Mouse (Mus musculus) T-helper 17 cell (primary cell): ENCODE results near the gene Lrrc28.

Source experiments
- in situ Hi-C, 2 experiments: fragments of 300-600 bp; cut with MboI, MseI; formaldehyde crosslinking; loops; 1 replicate in 1 of 2; 2 replicates in 1 of 2; pipeline ENCODE4 v1.15.1; 2025; ENCODE audit warnings: high pct_unique_total_duplicates in 2 of 2

Gene Lrrc28

GRCm38 (mm10) chr7:67644833-67645680 is at the start of gene Lrrc28:
Gene Lrrc28 (minus strand): TSS chr7:67645268.
- in situ Hi-C loops, result loop anchor here in 1 of 2 experiments (10.0 to 25.0 kb wide), 2 partner anchors 808 to 960 kb away; partner anchors contain the start of genes Adamts17, Asb7 and Lins1

GRCm38 (mm10) chr7:67692791-67693538 is 47.9 kb upstream of the Lrrc28 start:
- in situ Hi-C loops, result no loop called here

GRCm38 (mm10) chr7:67692141-67692540 is 47.1 kb upstream of the Lrrc28 start:
- in situ Hi-C loops, result no loop called here

GRCm38 (mm10) chr7:67691036-67691435 is 46.0 kb upstream of the Lrrc28 start:
- in situ Hi-C loops, result no loop called here

- in situ Hi-C loops, result no loop called here
Measured at GRCm38 (mm10) chr7:67689793-67690192, 44.7 kb upstream of the Lrrc28 start.

GRCm38 (mm10) chr7:67688281-67688680 is 43.2 kb upstream of the Lrrc28 start:
- in situ Hi-C loops, result no loop called here

GRCm38 (mm10) chr7:67686545-67686944 is 41.5 kb upstream of the Lrrc28 start:
- in situ Hi-C loops, result no loop called here

- in situ Hi-C loops, result loop anchor here in 1 of 2 experiments (5.0 kb wide), 1 partner anchor 74 kb away; the partner anchor contains the start of gene Synm
Measured at GRCm38 (mm10) chr7:67683006-67683405, 37.9 kb upstream of the Lrrc28 start.

GRCm38 (mm10) chr7:67681078-67681477 is 36.0 kb upstream of the Lrrc28 start:
- in situ Hi-C loops, result loop anchor here in 1 of 2 experiments (5.0 kb wide), 1 partner anchor 76 kb away; the partner anchor contains the start of gene Synm

- in situ Hi-C loops, result loop anchor here in 1 of 2 experiments (5.0 to 10.0 kb wide), 2 partner anchors 78 to 286 kb away; partner anchors contain the start of gene Synm
Measured at GRCm38 (mm10) chr7:67678878-67679499, 33.9 kb upstream of the Lrrc28 start.

- in situ Hi-C loops, result loop anchor here in 1 of 2 experiments (10.0 kb wide), 1 partner anchor 291 kb away; no protein-coding TSS in a partner anchor
Measured at GRCm38 (mm10) chr7:67673656-67674055, 28.6 kb upstream of the Lrrc28 start.

- in situ Hi-C loops, result loop anchor here in 1 of 2 experiments (10.0 kb wide), 1 partner anchor 292 kb away; no protein-coding TSS in a partner anchor
Measured at GRCm38 (mm10) chr7:67672650-67673049, 27.6 kb upstream of the Lrrc28 start.

GRCm38 (mm10) chr7:67670965-67671364 is 25.9 kb upstream of the Lrrc28 start:
- in situ Hi-C loops, result loop anchor here in 1 of 2 experiments (10.0 kb wide), 1 partner anchor 294 kb away; no protein-coding TSS in a partner anchor

- in situ Hi-C loops, result no loop called here
Measured at GRCm38 (mm10) chr7:67663981-67664694, 19.1 kb upstream of the Lrrc28 start.

- in situ Hi-C loops, result no loop called here
Measured at GRCm38 (mm10) chr7:67662424-67662823, 17.4 kb upstream of the Lrrc28 start.

- in situ Hi-C loops, result no loop called here
Measured at GRCm38 (mm10) chr7:67658110-67658509, 13.0 kb upstream of the Lrrc28 start.

- in situ Hi-C loops, result no loop called here
Measured at GRCm38 (mm10) chr7:67655186-67655585, 10.1 kb upstream of the Lrrc28 start.

- in situ Hi-C loops, result no loop called here
Measured at GRCm38 (mm10) chr7:67654668-67655067, 9.6 kb upstream of the Lrrc28 start.

GRCm38 (mm10) chr7:67652211-67652610 is 7.1 kb upstream of the Lrrc28 start:
- in situ Hi-C loops, result no loop called here

GRCm38 (mm10) chr7:67648376-67648775 is 3.3 kb upstream of the Lrrc28 start:
- in situ Hi-C loops, result loop anchor here in 1 of 2 experiments (10.0 to 25.0 kb wide), 2 partner anchors 811 to 964 kb away; partner anchors contain the start of genes Adamts17, Asb7 and Lins1
